Mouse (Mus musculus): ENCODE results near the gene Dld. TPM values are rescaled to one million over a fixed set of nuclear protein-coding genes. Genes with fewer than 3 reads are reported as not detected.

Gene Dld
- 214 and 224 TPM in 2 replicates for polyA plus RNA-seq (2014; fragmentation: Nextera tagmentation; extraction: Ambion mirVana)

GRCm38 (mm10) chr12:31350944-31351928 lies at the start of gene Dld:
Dld (minus strand) TSS chr12:31351453.
- H3K27ac ChIP-seq (replicated peaks in 1 of 2; ENCODE audit: control insufficient read depth in 1 of 2, insufficient read depth in 1 of 2, low read depth in 2 of 2, low read length in 2 of 2), result peak within 1 kb of the TSS; percentile 84 to 92
- H3K4me3 ChIP-seq (ENCODE audit: control insufficient read depth in 1 of 2, insufficient read depth in 1 of 2, low read depth in 1 of 2, low read length in 2 of 2), result peak within 1 kb of the TSS; percentile 82 to 92
- peak; percentile 98 for ATAC-seq (ENCODE audit: insufficient number of reproducible peaks, insufficient read depth, low FRiP score, low read depth)
- peak within 1 kb of the TSS; percentile 93 for H3K9ac ChIP-seq (ENCODE audit: low read length)
- peaks cover 31% of the 10 kb centered on the region for H3K36me3 ChIP-seq (ENCODE audit: control insufficient read depth, insufficient read depth, low read length)
- H3K4me1 ChIP-seq (ENCODE audit: control insufficient read depth in 2 of 2, insufficient read depth in 2 of 2, low read length in 2 of 2), result peaks cover 0 to 8% of the 10 kb centered on the region in 2 experiments; a peak in 2 of 4 replicates
- peak within 1 kb of the TSS; percentile 77 for H3K4me2 ChIP-seq (ENCODE audit: low read length)
- H3K9me3 ChIP-seq (ENCODE audit: control insufficient read depth, low read length), result no peaks in the 10 kb centered on the region
- no peaks in the 10 kb centered on the region for H3K27me3 ChIP-seq (ENCODE audit: control insufficient read depth, insufficient read depth, low read length)
- WGBS, result 5% methylated on average over 65 of the region's 66 CpGs

GRCm38 (mm10) chr12:31400821-31401220 lies 49.6 kb upstream of the Dld start:
- no peaks in the 10 kb centered on the region for H3K4me1 ChIP-seq (ENCODE audit: control insufficient read depth in 2 of 2, insufficient read depth in 2 of 2, low read length in 2 of 2)
- 96% methylated on average over 1 of the region's 1 CpGs for WGBS
- H3K36me3 ChIP-seq (ENCODE audit: control insufficient read depth, insufficient read depth, low read length), result no peaks in the 10 kb centered on the region
- H3K4me2 ChIP-seq (ENCODE audit: low read length), result no peak overlapping the region
- no peaks in the 10 kb centered on the region for H3K9me3 ChIP-seq (ENCODE audit: control insufficient read depth, low read length)
- no peak overlapping the region for H3K27ac ChIP-seq (replicated peaks in 1 of 2; ENCODE audit: control insufficient read depth in 1 of 2, insufficient read depth in 1 of 2, low read depth in 2 of 2, low read length in 2 of 2)
- H3K4me3 ChIP-seq (ENCODE audit: control insufficient read depth in 1 of 2, insufficient read depth in 1 of 2, low read depth in 1 of 2, low read length in 2 of 2), result no peak overlapping the region
- no peaks in the 10 kb centered on the region for H3K27me3 ChIP-seq (ENCODE audit: control insufficient read depth, insufficient read depth, low read length)
- no peak overlapping the region for H3K9ac ChIP-seq (ENCODE audit: low read length)
- no peak for ATAC-seq (ENCODE audit: insufficient number of reproducible peaks, insufficient read depth, low FRiP score, low read depth)

GRCm38 (mm10) chr12:31397709-31398108 lies 46.5 kb upstream of the Dld start:
- Histone ChIP-seq H3K9ac (ENCODE audit: low read length) (no peak overlapping the region), H3K36me3 (ENCODE audit: control insufficient read depth, insufficient read depth, low read length) (no peaks in the 10 kb centered on the region), H3K27me3 (ENCODE audit: control insufficient read depth, insufficient read depth, low read length) (no peaks in the 10 kb centered on the region), H3K4me2 (ENCODE audit: low read length) (no peak overlapping the region), H3K9me3 (ENCODE audit: control insufficient read depth, low read length) (no peaks in the 10 kb centered on the region), H3K4me1 (ENCODE audit: control insufficient read depth in 2 of 2, insufficient read depth in 2 of 2, low read length in 2 of 2) (no peaks in the 10 kb centered on the region), H3K4me3 (ENCODE audit: control insufficient read depth in 1 of 2, insufficient read depth in 1 of 2, low read depth in 1 of 2, low read length in 2 of 2) (no peak overlapping the region), H3K27ac (replicated peaks in 1 of 2; ENCODE audit: control insufficient read depth in 1 of 2, insufficient read depth in 1 of 2, low read depth in 2 of 2, low read length in 2 of 2) (no peak overlapping the region)
- ATAC-seq (ENCODE audit: insufficient number of reproducible peaks, insufficient read depth, low FRiP score, low read depth), result no peak
- WGBS, result 90% methylated on average over 4 of the region's 4 CpGs

- no peak overlapping the region for H3K4me2 ChIP-seq (ENCODE audit: low read length)
- H3K9ac ChIP-seq (ENCODE audit: low read length), result no peak overlapping the region
- no peak for ATAC-seq (ENCODE audit: insufficient number of reproducible peaks, insufficient read depth, low FRiP score, low read depth)
- 81% methylated on average over 1 of the region's 1 CpGs for WGBS
- no peaks in the 10 kb centered on the region for H3K36me3 ChIP-seq (ENCODE audit: control insufficient read depth, insufficient read depth, low read length)
- no peak overlapping the region for H3K4me3 ChIP-seq (ENCODE audit: control insufficient read depth in 1 of 2, insufficient read depth in 1 of 2, low read depth in 1 of 2, low read length in 2 of 2)
- H3K9me3 ChIP-seq (ENCODE audit: control insufficient read depth, low read length), result no peaks in the 10 kb centered on the region
- H3K27me3 ChIP-seq (ENCODE audit: control insufficient read depth, insufficient read depth, low read length), result no peaks in the 10 kb centered on the region
- no peaks in the 10 kb centered on the region for H3K4me1 ChIP-seq (ENCODE audit: control insufficient read depth in 2 of 2, insufficient read depth in 2 of 2, low read length in 2 of 2)
- H3K27ac ChIP-seq (replicated peaks in 1 of 2; ENCODE audit: control insufficient read depth in 1 of 2, insufficient read depth in 1 of 2, low read depth in 2 of 2, low read length in 2 of 2), result no peak overlapping the region
These were observed 44.6 kb upstream of the Dld start for GRCm38 (mm10) chr12:31395895-31396294.

GRCm38 (mm10) chr12:31391696-31392095 lies 40.4 kb upstream of the Dld start:
- Histone ChIP-seq H3K36me3 (ENCODE audit: control insufficient read depth, insufficient read depth, low read length) (no peaks in the 10 kb centered on the region), H3K4me1 (ENCODE audit: control insufficient read depth in 2 of 2, insufficient read depth in 2 of 2, low read length in 2 of 2) (no peaks in the 10 kb centered on the region), H3K27me3 (ENCODE audit: control insufficient read depth, insufficient read depth, low read length) (no peaks in the 10 kb centered on the region), H3K4me3 (ENCODE audit: control insufficient read depth in 1 of 2, insufficient read depth in 1 of 2, low read depth in 1 of 2, low read length in 2 of 2) (no peak overlapping the region), H3K9me3 (ENCODE audit: control insufficient read depth, low read length) (no peaks in the 10 kb centered on the region), H3K9ac (ENCODE audit: low read length) (no peak overlapping the region), H3K27ac (replicated peaks in 1 of 2; ENCODE audit: control insufficient read depth in 1 of 2, insufficient read depth in 1 of 2, low read depth in 2 of 2, low read length in 2 of 2) (no peak overlapping the region), H3K4me2 (ENCODE audit: low read length) (no peak overlapping the region)
- 93% methylated on average over 12 of the region's 12 CpGs for WGBS
- ATAC-seq (ENCODE audit: insufficient number of reproducible peaks, insufficient read depth, low FRiP score, low read depth), result no peak

GRCm38 (mm10) chr12:31390571-31390970 lies 39.3 kb upstream of the Dld start, which contains the start of gene Slc26a3:
Slc26a3 (plus strand) TSS chr12:31390871.
- Histone ChIP-seq H3K27ac (replicated peaks in 1 of 2; ENCODE audit: control insufficient read depth in 1 of 2, insufficient read depth in 1 of 2, low read depth in 2 of 2, low read length in 2 of 2) (no peak within 1 kb of the TSS), H3K4me1 (ENCODE audit: control insufficient read depth in 2 of 2, insufficient read depth in 2 of 2, low read length in 2 of 2) (no peaks in the 10 kb centered on the region), H3K9me3 (ENCODE audit: control insufficient read depth, low read length) (no peaks in the 10 kb centered on the region), H3K36me3 (ENCODE audit: control insufficient read depth, insufficient read depth, low read length) (no peaks in the 10 kb centered on the region), H3K4me2 (ENCODE audit: low read length) (no peak within 1 kb of the TSS), H3K4me3 (ENCODE audit: control insufficient read depth in 1 of 2, insufficient read depth in 1 of 2, low read depth in 1 of 2, low read length in 2 of 2) (no peak within 1 kb of the TSS), H3K27me3 (ENCODE audit: control insufficient read depth, insufficient read depth, low read length) (no peaks in the 10 kb centered on the region), H3K9ac (ENCODE audit: low read length) (no peak within 1 kb of the TSS)
- 79% methylated on average over 3 of the region's 3 CpGs for WGBS
- ATAC-seq (ENCODE audit: insufficient number of reproducible peaks, insufficient read depth, low FRiP score, low read depth), result no peak

GRCm38 (mm10) chr12:31387303-31387702 lies 36.0 kb upstream of the Dld start:
- H3K27ac ChIP-seq (replicated peaks in 1 of 2; ENCODE audit: control insufficient read depth in 1 of 2, insufficient read depth in 1 of 2, low read depth in 2 of 2, low read length in 2 of 2), result no peak overlapping the region
- no peak for ATAC-seq (ENCODE audit: insufficient number of reproducible peaks, insufficient read depth, low FRiP score, low read depth)

More at GRCm38 (mm10) chr12:31387303-31387702, 36.0 kb upstream of the Dld start:
- H3K4me2 ChIP-seq (ENCODE audit: low read length), result no peak overlapping the region
- WGBS, result 13% methylated on average over 3 of the region's 3 CpGs
- no peaks in the 10 kb centered on the region for H3K36me3 ChIP-seq (ENCODE audit: control insufficient read depth, insufficient read depth, low read length)
- no peak overlapping the region for H3K4me3 ChIP-seq (ENCODE audit: control insufficient read depth in 1 of 2, insufficient read depth in 1 of 2, low read depth in 1 of 2, low read length in 2 of 2)
- no peak overlapping the region for H3K9ac ChIP-seq (ENCODE audit: low read length)
- no peaks in the 10 kb centered on the region for H3K27me3 ChIP-seq (ENCODE audit: control insufficient read depth, insufficient read depth, low read length)
- H3K4me1 ChIP-seq (ENCODE audit: control insufficient read depth in 2 of 2, insufficient read depth in 2 of 2, low read length in 2 of 2), result no peaks in the 10 kb centered on the region
- H3K9me3 ChIP-seq (ENCODE audit: control insufficient read depth, low read length), result no peaks in the 10 kb centered on the region

Measured in heart, embryonic 14.5 days (tissue).